Mouse (Mus musculus) A20 (cell line): ENCODE results near the gene Pms1.
"Not testable (repeated sequence)": the region's sequence is repeated elsewhere in the genome, so short reads cannot be mapped to it uniquely, and the experiment has no call there.

Source experiments
- DNase-seq: peaks from one replicate; pipeline ENCODE4 v3.0.0-alpha.2; 2011; ENCODE audit warnings: low read depth, low spot score

Gene Pms1

DNA sequence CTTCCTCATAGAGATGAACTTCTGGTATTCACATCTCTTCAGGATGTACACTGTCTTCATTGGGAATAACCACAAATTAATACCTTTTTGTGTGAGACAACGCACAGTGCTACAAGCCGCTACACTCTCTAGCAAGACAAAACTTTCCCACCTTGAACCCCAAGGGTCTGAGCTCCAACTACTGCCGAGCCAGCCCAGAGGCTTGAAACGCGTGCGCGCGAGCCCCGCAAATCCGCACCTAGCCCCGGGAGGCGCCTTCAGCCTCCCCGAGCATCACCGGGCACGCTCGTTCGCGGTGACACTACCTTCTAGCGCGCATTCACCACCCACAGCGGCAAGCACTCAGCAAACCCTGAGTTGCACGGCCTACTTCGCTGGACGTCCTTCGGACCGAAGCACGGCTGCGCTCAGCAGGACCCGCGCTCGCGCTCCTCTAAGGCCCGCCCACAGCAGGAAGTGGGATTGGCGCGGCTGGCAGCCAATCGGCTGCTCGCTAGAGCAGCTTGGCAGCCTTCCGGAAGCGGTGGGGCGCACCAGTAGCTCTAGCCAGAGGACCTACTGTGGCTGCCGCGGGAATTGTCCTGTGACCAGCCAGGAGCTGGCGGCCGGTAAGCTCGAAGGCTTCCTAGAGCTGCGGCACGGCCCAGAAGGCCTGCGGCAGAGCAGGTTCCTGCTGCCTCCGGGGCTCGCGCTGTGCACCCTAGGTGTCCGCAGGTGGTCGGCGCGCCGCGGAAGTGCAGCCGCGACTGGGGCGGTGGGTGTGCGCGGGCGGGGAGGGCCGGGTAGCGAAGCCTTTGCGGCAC is at the start of gene Pms1, which contains the start of the genes Ormdl1 and Gm28778:
TSS of gene Pms1 (minus strand) at position 438 of the 803 bp plus-strand sequence.
TSS of gene Ormdl1 (plus strand) at position 515 of the 803 bp plus-strand sequence.
TSS of gene Gm28778 (plus strand) at position 531 of the 803 bp plus-strand sequence.
- DNase-seq = peak; percentile 97

DNA sequence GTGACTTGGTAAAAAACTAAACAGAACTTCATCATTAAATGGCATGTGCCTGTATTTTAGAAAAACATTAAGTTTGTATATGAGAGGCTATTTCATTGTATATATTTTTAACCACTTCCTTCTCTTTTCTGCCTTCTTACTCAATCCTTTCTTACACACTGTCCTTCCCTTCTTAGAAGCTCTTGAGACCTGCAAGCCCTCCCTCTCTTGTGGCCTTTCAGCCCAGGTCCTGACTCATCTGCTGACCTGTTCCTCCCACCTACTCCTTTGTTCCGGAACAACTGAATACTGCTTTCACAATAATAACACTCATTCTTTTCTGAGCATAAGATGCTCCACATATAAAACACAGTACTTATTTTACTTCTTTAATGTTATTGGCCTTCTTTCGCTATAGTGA is 44.3 kb upstream of the Pms1 start:
- no peak for DNase-seq

DNA sequence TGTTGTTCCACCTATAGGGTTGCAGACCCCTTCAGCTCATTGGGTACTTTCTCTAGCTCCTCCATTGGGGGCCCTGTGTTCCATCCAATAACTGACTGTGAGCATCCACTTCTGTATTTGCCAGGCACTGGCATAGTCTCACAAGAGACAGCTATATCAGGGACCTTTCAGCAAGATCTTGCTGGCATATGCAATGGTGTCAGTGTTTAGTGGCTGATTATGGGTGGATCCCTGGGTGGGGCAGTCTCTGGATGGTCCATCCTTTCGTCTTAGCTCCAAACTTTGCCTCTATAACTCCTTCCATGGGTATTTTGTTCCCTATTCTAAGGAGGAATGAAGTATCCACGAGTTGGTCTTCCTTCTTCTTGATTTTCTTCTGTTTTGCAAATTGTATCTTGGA is 40.6 kb upstream of the Pms1 start:
- DNase-seq = not testable (repeated sequence)

DNA sequence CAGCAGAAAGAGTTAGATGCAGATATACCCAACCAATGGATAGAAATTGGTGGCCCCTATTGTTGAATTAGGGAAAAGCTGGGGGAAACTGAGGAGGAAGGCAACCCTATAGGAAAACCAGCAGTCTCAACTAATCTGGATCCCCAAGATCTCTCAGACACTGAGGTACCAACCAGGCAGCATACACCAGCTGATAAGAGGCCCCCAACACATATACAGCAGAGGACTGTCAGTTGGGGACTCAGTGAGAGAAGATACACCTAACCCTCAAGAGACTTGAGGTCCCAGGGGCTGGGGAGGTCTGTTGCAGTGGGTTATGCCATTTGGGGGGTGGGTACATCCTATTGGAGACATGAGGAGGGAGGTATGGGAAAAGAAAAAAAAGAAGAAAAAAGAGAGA is 38.6 kb upstream of the Pms1 start:
- no peak for DNase-seq

DNA sequence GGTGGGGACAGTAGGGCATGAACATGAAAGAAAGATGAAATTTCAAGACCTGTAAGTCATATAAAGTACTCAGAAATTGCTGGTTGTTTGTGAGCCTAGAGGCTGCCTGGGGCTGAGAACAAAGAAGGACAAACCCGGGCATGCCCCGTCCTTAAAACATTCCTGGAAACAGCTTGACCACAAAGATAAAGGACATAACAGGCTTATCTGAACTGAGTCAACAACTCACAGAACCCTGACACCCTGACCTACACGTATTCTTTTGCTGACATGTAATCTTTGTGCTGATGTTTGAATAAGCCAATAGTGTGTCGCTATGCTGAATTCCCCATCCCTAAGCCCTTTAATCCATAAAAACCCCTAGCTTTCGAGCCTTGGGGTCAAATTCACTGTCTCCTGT is 36.7 kb upstream of the Pms1 start:
- not testable (repeated sequence) for DNase-seq

DNA sequence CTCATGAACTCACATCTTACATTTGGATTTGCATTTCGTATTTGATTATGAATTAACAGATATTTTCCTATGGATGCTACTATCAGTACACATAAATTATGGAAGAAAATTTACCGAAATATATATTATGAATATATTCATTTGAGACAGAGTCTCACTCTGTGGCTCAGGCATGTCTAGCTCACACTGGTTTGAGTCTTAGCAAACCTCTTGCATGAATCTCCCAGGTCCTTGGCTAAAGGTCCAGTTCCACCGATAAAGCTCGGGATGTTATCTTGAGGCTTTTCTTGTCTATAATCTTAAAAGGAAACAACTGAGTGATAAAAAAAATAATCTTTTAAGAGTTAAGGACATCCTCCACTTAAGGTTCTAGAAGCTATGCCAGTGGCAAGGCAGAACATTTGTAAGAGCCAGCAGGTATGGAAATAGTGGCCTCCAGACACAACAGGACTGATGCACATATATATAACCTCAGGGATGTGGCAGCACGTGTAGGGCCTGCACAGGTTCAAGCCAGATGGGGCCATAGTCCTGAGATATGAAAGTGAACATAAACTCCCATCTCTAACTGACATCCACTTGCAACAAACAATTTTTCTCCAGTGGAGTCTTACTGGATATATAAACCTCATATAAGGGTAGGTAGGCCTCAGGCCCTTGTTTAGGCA is 28.1 kb upstream of the Pms1 start:
- DNase-seq = no peak

DNA sequence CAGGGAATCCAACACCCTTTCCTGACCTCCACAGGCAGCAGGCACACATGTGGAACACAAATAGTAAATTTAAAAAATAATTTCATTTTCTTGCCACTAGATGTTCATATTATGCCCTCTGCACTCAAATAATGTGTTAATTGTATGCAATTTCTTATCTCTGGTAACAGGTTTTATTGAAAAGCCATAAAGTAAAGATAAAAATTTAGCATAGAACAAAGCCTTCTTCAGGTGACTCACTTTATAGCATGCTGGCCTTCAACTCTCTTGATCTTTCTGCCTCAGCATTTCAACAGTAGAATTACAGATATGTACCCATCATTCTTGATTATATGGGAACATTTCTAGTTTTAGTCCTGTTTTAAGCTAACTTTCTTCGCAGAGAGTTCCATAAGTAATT is 27.5 kb upstream of the Pms1 start:
- DNase-seq = no peak

DNA sequence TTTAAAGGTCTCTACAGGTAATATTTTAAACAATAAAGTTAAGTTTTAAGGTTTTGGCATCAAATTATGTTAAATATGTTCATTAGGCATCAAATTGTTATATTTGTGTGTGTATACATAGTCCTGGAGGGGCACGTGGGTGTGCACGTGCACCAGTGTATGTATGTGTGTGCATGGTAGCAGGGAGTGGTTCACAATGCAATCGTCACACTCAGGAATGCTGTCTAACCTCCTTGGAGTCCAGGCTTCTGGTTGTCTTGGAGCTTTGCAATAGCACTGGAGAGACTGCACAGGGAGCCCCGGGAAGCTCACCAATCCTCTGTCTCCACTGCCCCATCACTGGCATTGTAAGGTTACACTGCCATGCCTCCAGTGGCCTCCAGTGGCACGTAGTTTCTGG is 26.4 kb upstream of the Pms1 start:
- DNase-seq = no peak

DNA sequence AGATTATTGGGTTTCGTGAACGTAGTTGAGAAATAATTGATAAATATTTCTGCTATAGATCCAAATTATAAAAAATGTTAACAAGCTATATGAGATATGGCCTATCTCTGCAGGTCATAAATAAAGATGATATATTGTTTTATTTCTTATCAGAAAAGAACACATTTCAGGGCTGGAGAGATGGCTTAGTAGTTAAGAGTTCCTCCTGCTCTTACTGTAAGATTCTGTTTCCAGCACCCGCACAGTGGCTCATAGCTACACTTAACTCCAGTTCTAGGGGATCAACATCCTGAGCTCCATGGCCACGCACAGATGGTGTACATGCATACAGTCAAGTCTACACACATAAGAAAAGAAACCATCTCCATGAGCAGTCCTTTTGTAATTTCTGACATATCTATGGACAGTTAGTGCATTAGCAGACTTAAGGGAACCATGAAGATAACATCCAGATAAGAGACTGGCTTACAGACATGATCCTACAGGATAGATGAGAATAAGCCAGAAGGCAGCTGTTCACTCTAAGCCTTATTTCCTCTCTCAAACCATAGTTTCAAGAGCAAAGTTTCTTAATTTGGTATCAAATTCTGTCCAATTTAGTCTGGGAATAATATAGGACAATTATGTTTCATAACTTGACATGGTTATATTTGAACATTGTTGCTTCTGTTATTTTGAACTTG is 25.0 kb upstream of the Pms1 start:
- no peak for DNase-seq

DNA sequence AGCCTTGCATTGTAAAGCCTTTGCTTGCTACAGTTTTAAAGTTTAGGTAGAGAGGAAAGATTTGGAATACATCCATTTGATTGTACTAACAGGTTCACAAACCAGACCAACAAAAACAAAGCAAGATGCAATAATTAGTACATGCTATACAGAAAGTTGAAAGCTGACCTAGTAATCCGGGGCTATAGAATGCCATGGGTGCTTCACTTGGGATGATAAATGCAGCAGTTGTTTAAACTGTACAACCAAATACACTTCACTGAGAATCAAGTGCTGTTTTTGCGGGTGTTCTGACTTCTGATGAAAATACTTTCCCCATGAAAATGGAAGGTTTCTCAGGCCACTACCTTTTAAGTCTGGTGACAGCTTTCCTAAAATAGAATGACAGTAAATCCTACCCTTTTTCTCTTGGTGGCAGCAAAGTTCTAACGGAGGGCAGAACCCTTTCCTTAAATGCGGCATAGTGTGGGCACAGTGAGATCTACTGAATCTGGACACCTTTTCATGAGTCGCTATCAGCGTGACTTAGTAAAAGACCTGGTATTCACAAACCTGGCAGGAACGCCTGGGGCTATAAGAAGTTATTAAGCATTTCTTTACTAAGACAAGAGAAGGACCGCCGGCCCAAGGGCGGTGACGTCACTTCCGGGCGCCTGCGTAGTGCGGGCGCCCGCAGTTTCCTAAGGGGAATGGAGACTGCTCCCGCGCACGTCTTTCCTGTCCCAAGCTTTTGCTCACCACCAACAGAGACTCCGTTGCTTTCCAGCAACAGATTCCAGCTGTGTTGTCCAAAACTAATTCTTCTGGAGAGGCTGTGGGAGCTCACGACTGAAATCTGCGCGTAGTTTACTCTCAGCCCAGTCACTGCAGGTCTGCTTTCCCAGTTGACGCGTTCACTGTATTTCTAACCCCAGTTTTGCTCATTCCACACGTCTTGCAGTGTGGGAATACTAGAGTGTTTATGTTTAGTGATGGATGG is 16.5 kb upstream of the Pms1 start, which contains the start of gene Osgepl1:
TSS of gene Osgepl1 (plus strand) at position 636 of the 979 bp plus-strand sequence.
- DNase-seq = peak; percentile 92

DNA sequence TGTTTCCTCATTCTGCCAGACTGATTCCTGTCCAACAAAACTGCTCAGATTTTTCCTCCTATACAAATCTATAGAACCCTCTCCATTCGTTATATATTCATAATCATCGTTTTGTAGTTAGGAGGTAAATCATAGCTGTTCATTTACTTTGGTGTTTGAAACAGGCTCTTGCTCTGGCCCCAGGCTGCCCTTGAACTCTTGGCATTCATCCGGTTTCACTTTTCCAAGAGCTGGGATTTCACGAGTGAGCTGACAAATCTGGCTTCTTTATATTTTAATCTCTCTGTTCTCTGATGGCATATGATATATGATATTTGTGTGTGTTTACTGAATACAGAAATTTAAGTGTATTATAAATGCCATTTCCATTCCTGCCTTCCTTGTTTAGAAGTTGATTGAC is 3.7 kb upstream of the Pms1 start:
- DNase-seq = no peak

DNA sequence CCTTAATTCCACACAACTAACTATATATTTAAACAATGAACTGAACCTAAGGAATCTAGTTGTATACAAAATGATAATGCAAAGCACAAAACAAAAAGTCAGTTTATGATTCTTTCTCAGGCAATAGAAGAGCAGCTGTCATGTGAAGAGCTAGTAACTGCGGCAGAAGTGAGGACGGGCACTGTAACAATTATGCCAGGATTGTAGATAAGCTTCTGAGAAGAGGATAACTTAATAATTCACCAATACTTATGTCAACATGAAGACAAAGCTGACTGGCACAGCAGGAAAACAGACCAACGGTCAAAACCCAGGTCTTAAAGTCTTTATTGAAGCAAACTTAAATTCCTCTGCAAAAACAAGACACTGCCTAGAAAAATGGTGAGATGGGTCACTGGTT is 5.6 kb downstream of the Pms1 start:
- DNase-seq = no peak

DNA sequence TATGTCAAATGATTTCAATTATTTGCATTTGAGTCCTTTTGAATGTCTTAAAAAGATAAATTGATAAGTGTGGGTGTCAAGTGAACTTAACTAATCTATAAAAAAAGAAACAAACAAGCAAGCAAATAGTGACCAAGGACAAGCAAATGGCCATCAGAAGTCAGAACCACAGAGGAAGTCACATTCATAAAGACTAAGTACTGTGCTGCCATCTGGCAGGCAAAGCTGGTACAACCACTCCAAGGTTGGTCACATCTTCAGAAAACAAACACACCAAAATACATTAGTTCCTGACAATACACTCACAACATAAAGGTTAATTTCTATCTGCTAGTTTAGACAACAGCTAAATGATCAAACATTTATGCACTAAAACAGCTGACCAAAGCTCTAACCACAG is 24.2 kb downstream of the Pms1 start:
- DNase-seq = peak; percentile 30

DNA sequence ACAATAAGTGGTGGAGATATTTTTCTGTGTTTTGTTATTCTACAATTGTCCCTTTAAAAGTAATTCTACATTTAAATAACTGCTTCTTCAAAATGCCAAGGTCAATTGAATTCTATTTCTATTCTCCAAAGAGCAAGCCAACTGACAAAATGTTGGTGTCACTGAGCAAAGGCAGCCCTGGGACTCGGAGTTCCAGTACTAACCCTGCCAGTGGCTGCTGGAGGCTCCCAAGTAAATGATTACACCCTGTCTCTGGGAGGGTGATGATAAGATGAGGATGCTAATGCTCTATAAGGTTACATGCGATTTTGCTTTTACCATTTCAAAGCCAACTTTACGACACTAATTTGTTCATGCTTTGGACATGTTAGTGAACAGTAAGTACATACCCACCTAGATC is 26.9 kb downstream of the Pms1 start:
- DNase-seq = no peak

DNA sequence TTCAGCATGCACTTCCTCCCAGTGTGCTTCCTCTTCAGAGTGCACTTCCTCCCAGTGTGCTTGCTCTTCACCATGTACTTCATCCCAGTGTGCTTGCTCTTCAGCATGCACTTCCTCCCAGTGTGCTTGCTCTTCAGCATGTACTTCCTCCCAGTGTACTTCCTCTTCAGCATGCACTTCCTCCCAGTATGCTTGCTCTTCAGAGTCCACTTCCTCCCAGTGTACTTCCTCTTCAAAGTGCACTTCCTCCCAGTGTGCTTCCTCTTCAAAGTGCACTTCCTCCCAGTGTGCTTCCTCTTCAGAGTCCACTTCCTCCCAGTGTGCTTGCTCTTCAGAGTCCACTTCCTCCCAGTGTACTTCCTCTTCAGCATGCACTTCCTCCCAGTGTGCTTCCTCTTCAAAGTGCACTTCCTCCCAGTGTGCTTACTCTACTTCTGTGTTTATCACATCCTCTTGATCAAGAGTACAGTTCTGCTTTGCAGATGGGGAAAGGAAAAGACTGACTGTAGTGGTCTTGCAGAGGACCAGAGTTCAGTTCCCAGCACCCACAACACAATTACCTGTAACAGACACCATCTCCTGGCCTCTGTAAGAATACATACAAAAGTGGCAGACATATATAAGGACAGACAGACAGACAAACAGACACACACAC is 31.7 kb downstream of the Pms1 start:
- peak; percentile 40 for DNase-seq

DNA sequence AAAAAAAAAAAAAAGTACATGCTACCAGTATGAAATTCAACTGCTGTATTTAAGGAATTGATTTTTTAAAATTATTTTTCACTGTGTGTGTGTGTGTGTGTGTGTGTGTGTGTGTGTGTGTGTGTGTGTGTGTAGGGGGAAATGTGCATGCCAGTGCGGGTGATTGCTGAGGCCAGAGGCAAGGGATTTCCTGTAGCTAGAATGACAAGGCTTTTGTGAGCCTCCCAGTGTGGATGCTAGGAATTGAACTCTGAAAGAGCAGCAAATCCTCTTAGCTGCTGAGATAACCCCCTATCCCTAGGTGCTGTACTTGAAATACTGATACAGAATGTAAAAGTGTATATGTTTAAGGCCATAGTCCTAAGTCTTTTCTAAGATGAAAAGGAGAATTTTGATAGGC is 70.8 kb downstream of the Pms1 start:
- no peak for DNase-seq

DNA sequence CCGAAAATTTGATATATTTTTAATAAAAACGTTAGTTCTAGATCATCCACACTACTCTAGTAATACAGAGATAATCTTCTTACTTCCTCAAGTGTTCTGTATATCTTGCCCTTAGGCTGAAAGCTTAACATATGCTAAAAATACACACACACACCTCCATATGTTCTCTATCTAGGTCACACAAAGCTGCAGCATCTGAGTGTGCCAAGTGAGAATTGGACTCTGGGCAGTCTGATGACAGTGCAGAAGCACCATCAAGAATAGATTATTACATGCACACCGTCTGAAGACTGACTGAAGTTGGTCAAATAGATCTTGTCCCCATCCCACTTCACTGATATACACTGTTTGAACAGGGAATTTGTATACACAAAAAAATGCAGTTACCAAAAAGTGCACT is 71.2 kb downstream of the Pms1 start:
- no peak for DNase-seq

DNA sequence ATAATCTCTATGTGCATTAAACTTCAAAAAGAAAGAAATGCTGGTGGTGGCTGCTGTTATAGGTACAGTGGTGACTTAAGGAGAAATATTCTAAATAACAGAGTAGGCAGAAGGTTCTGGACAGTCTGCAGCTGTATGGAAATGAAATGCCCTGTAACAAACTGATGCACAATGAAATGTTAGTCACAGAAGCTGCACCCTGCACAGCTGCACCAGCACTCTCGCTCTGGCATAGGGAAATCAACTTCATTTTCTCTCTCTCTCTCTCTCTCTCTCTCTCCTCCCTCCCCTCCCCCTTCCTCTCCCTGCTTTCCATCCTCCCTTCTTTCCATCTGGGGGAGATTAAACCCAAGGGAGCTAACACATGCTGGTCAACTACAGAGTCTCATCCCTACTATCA is 72.0 kb downstream of the Pms1 start:
- no peak for DNase-seq

DNA sequence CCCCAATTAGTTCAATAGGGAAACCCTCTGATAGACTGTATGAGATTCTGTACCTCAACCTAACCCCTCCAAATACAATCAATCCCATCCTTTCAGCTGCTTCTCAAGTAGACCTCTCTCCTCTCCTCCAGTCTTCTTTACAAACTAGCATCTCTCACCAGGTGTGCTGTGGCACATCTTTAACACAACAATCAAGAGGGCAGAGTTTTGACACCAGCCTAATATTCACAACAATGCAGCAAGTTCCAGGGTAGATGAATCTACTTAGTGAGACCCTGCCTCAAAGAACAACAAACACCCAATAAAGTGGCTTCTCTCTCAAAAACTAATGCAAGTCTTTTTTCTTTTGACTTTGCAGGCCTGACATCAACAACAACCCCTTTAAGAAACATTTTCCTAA is 86.7 kb downstream of the Pms1 start:
- DNase-seq = no peak

DNA sequence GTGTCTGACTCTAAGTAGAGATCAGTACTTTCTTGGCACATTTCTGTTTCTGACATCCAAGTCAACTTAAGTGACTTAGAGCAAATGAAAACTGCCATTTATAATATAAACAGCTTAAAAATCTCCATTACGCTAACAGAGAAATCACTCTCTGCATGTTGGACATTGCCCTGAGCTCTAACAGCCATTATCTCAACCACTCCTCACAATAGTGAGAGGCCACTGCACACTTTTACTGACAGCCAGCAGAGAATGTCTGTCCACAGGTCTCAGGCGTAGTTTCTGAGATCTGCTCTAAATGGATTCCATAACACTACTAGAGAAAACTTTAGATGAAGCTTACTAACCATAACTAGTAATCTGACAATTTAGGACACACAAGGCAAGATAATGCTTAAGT is 92.9 kb downstream of the Pms1 start:
- DNase-seq = no peak
